Mouse (Mus musculus) stomach, embryonic 15.5 days (tissue): ENCODE data around the gene Zfp384. TPM values are rescaled to one million over a fixed set of nuclear protein-coding genes. Genes with fewer than 3 reads are reported as not detected.
A peak's percentile ranks its signal among the peaks of the same experiment; 100 is the strongest.
"Not testable (repeated sequence)": the region's sequence is repeated elsewhere in the genome, so short reads cannot be mapped to it uniquely, and the experiment has no call there.

Source experiments
- ATAC-seq: fragments of 200-750 bp; cut with Nextera tagmentation; 2 replicates; pipeline ENCODE4 v1.8.0; 2017; ENCODE audit warnings: low read depth, moderate number of reproducible peaks, moderate TSS enrichment; ENCODE audit not compliant: insufficient read depth, low FRiP score
- H3K27ac ChIP-seq: fragments of 300-500 bp; sonication (generic); 2 replicates; pipeline ENCODE4 v1.5.1; 2015; ENCODE audit warnings: mild to moderate bottlenecking, inconsistent platforms
- H3K27me3 ChIP-seq: fragments of 300-500 bp; sonication (generic); replicated peaks from 2 replicates; pipeline ENCODE4 v1.6.1; 2015; ENCODE audit warnings: inconsistent platforms
- H3K36me3 ChIP-seq: fragments of 300-500 bp; sonication (generic); 2 replicates; pipeline ENCODE4 v1.6.1; 2015; ENCODE audit warnings: inconsistent platforms
- H3K4me1 ChIP-seq: fragments of 300-500 bp; sonication (generic); 2 replicates; pipeline ENCODE4 v1.6.1; 2015; ENCODE audit warnings: inconsistent platforms
- H3K4me2 ChIP-seq: fragments of 300-500 bp; sonication (generic); 2 replicates; pipeline ENCODE4 v1.6.1; 2015; ENCODE audit warnings: mild to moderate bottlenecking, inconsistent platforms
- H3K4me3 ChIP-seq: fragments of 300-500 bp; sonication (generic); replicated peaks from 2 replicates; pipeline ENCODE4 v1.5.1; 2015; ENCODE audit warnings: inconsistent platforms
- H3K9ac ChIP-seq: fragments of 300-500 bp; sonication (generic); 2 replicates; pipeline ENCODE4 v1.6.1; 2015; ENCODE audit warnings: inconsistent platforms
- H3K9me3 ChIP-seq: fragments of 300-500 bp; sonication (generic); 2 replicates; pipeline ENCODE4 v1.6.1; 2016; ENCODE audit warnings: inconsistent platforms
- WGBS: fragments of 180-500 bp; shearing (Covaris S2); methylation state at CpG from one replicate; pipeline ENCODE4 v1.1.7; 2015; 5-methylcytosine and 5-hydroxymethylcytosine counted together
- polyA plus RNA-seq: library from polyadenylated mRNA; unstranded; fragments of >200 nt; fragmentation: Nextera tagmentation; extraction: Ambion mirVana; gene quantifications from 2 replicates; pipeline ENCODE4 v1.2.1, GENCODE M21; 2015

The Zfp384 gene
- polyA plus RNA-seq, 1 experiment from 2014 or later, result 17.2 TPM

DNA sequence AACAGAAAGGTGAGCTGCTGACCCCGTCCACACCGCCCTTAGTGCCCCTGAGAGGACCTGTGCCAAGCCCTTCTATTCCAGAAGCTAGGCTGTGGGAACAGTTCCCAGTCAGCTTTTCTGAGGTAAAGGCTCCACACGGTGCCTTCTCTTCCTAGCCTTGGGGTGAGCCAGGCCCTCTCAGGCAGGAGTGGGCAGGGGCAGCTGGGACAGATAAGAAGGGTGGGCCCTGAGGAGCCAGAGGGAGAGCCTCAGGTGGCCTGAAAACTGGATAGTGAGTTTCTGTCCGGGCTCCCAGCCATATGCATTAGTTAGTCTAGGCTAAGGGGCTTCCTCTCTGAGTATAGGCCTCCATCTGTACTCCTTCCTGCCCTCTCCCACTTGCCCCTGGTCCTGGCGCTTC, 53.6 kb downstream of the Zfp384 start:
- no peaks in the 10 kb centered on the region for H3K27me3 ChIP-seq
- H3K9me3 ChIP-seq, result no peaks in the 10 kb centered on the region
- H3K27ac ChIP-seq, result no peak overlapping the region
- no peak overlapping the region for H3K4me3 ChIP-seq
- 84% methylated on average over 5 of the region's 5 CpGs for WGBS
- no peaks in the 10 kb centered on the region for H3K36me3 ChIP-seq
- ATAC-seq, result no peak
- no peak overlapping the region for H3K4me2 ChIP-seq
- H3K9ac ChIP-seq, result no peak overlapping the region
- 0 out of 2 replicates have a peak, but pooled peaks cover 7% of the 10 kb centered on the region for H3K4me1 ChIP-seq

- Histone ChIP-seq H3K27me3 (no peaks in the 10 kb centered on the region), H3K36me3 (no peaks in the 10 kb centered on the region), H3K9ac (no peak overlapping the region), H3K4me2 (no peak overlapping the region), H3K4me3 (no peak overlapping the region), H3K27ac (no peak overlapping the region), H3K4me1 (0 out of 2 replicates have a peak, but pooled peaks cover 7% of the 10 kb centered on the region), H3K9me3 (no peaks in the 10 kb centered on the region)
- no peak for ATAC-seq
- 73% methylated on average over 6 of the region's 6 CpGs for WGBS
Observed at GRCm38 (mm10) chr6:125063906-125064305, 55.0 kb downstream of the Zfp384 start.

DNA sequence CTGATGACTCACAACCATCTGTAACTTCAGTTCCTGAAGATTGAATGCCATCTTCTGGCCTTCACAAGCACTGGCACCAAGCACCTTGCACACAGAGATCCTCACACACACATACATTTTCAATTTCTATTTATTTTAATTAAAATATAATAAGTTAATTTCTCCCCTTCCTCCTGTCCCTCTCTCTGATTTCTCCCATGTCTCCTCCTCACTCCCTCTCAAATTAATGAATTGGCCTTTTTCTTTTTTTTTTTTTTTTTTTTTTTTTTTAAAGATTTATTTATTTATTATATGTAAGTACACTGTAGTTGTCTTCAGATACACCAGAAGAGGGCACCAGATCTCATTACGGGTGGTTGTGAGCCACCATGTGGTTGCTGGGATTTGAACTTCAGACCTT, 56.3 kb downstream of the Zfp384 start:
- no CpG with 5 or more reads among the region's 1 CpGs for WGBS
- H3K9me3 ChIP-seq, H3K4me1 ChIP-seq, H3K27ac ChIP-seq, H3K36me3 ChIP-seq, H3K27me3 ChIP-seq, H3K9ac ChIP-seq, ATAC-seq, H3K4me2 ChIP-seq, H3K4me3 ChIP-seq: not testable (repeated sequence)

GRCm38 (mm10) chr6:125067571-125067995, 58.6 kb downstream of the Zfp384 start, which contains the start of gene Lpar5:
Lpar5 (plus strand) TSS chr6:125067920.
- H3K4me3 ChIP-seq, result peak within 1 kb of the TSS; percentile 1; the same call in 1 of the 2 replicates
- 47% methylated on average over 8 of the region's 8 CpGs for WGBS

DNA sequence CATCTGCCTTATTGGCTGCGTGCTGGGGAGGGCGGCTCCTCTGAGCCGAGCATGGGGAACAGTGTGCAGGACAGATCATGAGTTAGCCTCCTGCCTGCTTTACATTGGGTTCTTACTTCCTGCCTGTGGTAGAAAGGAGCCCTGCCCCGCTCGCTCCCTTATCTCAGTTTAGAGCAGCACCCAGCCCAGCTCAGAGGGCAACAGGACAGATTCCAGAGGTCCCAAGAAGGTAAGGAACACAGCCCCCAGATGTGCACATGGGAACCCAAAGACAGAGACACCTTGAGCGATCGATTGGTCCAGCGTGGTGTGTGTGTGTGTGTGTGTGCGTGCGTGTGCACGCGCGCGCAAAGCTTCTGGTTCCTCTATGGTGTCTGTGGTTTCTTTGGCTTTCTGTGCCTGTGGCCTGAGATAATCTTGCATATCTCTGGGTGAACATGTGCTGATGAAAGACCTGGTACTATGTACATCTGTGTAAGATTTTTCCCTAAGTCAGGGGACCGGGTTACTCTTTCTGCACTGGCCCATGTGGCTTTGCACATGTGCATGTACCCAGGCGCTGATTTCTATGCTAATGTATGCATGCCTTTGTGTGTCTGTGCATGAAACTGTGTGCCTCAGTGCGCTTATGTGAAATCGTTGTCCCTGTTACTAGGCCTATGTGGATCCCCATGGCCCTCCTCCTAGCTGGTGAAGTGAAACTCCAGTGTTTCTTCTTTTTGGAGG, 62.4 kb downstream of the Zfp384 start:
- ATAC-seq, result peak; percentile 88
- 69% methylated on average over 18 of the region's 18 CpGs for WGBS
- H3K9me3 ChIP-seq, result no peaks in the 10 kb centered on the region
- no peaks in the 10 kb centered on the region for H3K36me3 ChIP-seq
- H3K4me2 ChIP-seq, result peak overlapping the region; percentile 17; the same call in 1 of the 2 replicates
- no peak overlapping the region for H3K9ac ChIP-seq
- H3K27me3 ChIP-seq, result no peaks in the 10 kb centered on the region
- no peak overlapping the region for H3K4me3 ChIP-seq
- peak overlapping the region; percentile 75 for H3K27ac ChIP-seq
- no peaks in the 10 kb centered on the region; the same call in 1 of the 2 replicates for H3K4me1 ChIP-seq

More at GRCm38 (mm10) chr6:125067571-125067995, 58.6 kb downstream of the Zfp384 start, which contains the start of gene Lpar5:
- H3K27me3 ChIP-seq, result no peaks in the 10 kb centered on the region
- peak within 1 kb of the TSS; percentile 52; the same call in 1 of the 2 replicates for H3K27ac ChIP-seq
- no peaks in the 10 kb centered on the region for H3K36me3 ChIP-seq
- H3K4me1 ChIP-seq, result no peaks in the 10 kb centered on the region; the same call in 1 of the 2 replicates
- H3K9ac ChIP-seq, result no peak within 1 kb of the TSS
- no peak for ATAC-seq
- H3K9me3 ChIP-seq, result no peaks in the 10 kb centered on the region
- 0 out of 2 replicates have a peak within 1 kb of the TSS, but pooled peaks have one; percentile 11 for H3K4me2 ChIP-seq

- no peaks in the 10 kb centered on the region for H3K36me3 ChIP-seq
- no peak overlapping the region for H3K4me3 ChIP-seq
- H3K4me2 ChIP-seq, result 0 out of 2 replicates have a peak overlapping the region, but pooled peaks have one; percentile 8
- WGBS, result 33% methylated on average over 1 of the region's 2 CpGs
- ATAC-seq, result no peak
- H3K4me1 ChIP-seq, result no peaks in the 10 kb centered on the region; the same call in 1 of the 2 replicates
- no peaks in the 10 kb centered on the region for H3K9me3 ChIP-seq
- peak overlapping the region; percentile 75 for H3K27ac ChIP-seq
- H3K9ac ChIP-seq, result no peak overlapping the region
- no peaks in the 10 kb centered on the region for H3K27me3 ChIP-seq
Observed at GRCm38 (mm10) chr6:125071896-125072279, 62.9 kb downstream of the Zfp384 start.

- Histone ChIP-seq H3K36me3 (no peaks in the 10 kb centered on the region), H3K4me2 (no peak overlapping the region), H3K9me3 (no peaks in the 10 kb centered on the region), H3K9ac (no peak overlapping the region), H3K4me3 (no peak overlapping the region), H3K27ac (no peak overlapping the region), H3K4me1 (no peaks in the 10 kb centered on the region; the same call in 1 of the 2 replicates), H3K27me3 (0 out of 2 replicates have a peak, but pooled peaks cover 2% of the 10 kb centered on the region)
- WGBS, result 62% methylated on average over 8 of the region's 8 CpGs
- no peak for ATAC-seq
Observed at GRCm38 (mm10) chr6:125073825-125074224, 64.9 kb downstream of the Zfp384 start.

DNA sequence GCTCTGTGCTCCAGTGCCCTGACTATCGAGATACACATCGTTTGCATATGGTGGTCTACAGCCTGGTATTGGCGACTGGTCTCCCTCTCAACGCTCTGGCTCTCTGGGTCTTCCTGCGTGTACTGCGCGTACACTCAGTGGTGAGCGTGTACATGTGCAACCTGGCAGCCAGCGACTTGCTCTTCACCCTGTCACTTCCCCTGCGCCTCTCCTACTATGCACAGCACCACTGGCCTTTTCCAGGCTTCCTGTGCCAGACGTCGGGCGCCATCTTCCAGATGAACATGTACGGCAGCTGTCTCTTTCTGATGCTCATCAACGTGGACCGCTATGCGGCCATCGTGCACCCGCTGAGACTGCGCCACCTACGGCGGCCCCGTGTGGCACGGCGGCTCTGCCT, 72.4 kb downstream of the Zfp384 start:
- no peak; the same call in 1 of the 2 replicates for ATAC-seq
- Histone ChIP-seq H3K4me1 (peaks cover 10% of the 10 kb centered on the region; the same call in 1 of the 2 replicates), H3K4me3 (peak overlapping the region; percentile 42), H3K27ac (peak overlapping the region; percentile 67; the same call in 1 of the 2 replicates), H3K27me3 (0 out of 2 replicates have a peak, but pooled peaks cover 2% of the 10 kb centered on the region), H3K9ac (peak overlapping the region; percentile 27; the same call in 1 of the 2 replicates), H3K36me3 (no peaks in the 10 kb centered on the region), H3K4me2 (peak overlapping the region; percentile 78), H3K9me3 (no peaks in the 10 kb centered on the region)
- 23% methylated on average over 25 of the region's 25 CpGs for WGBS

DNA sequence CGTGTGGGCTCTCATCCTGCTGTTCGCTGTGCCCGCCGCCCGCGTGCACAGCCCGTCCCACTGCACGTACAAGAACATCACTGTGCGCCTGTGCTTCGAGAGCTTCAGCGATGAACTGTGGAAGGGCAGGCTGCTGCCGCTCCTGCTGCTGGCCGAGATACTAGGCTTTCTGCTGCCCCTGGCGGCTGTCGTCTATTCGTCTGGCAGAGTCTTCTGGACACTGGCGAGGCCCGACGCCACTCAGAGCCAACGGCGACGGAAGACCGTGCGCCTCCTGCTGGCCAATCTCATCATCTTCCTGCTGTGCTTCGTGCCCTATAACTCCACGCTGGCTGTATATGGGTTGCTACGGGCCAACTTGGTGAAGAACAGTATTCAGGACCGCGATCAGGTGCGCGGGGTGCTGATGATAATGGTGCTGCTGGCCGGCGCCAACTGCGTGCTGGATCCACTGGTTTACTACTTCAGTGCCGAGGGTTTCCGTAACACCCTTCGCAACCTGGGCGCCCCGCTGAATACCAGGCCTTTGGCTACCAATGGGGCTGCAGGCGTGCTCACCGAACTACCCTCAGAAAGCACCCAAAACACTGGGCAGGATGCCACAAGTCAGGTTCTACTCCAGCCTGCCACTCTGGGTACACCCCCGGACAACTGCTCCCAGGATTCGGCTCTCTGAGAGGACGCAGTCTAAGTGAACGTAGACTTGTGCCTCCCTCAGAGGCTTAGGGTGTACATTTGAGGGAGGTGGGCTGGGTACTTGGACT, 73.0 kb downstream of the Zfp384 start:
- H3K9ac ChIP-seq, result peak overlapping the region; percentile 27; the same call in 1 of the 2 replicates
- H3K27me3 ChIP-seq, result 0 out of 2 replicates have a peak, but pooled peaks cover 2% of the 10 kb centered on the region
- WGBS, result 25% methylated on average over 45 of the region's 45 CpGs
- no peaks in the 10 kb centered on the region for H3K36me3 ChIP-seq
- peak; percentile 88 for ATAC-seq
- peaks cover 10% of the 10 kb centered on the region; the same call in 1 of the 2 replicates for H3K4me1 ChIP-seq
- peak overlapping the region; percentile 42 for H3K4me3 ChIP-seq
- H3K4me2 ChIP-seq, result peak overlapping the region; percentile 78
- peak overlapping the region; percentile 67; the same call in 1 of the 2 replicates for H3K27ac ChIP-seq
- no peaks in the 10 kb centered on the region for H3K9me3 ChIP-seq

DNA sequence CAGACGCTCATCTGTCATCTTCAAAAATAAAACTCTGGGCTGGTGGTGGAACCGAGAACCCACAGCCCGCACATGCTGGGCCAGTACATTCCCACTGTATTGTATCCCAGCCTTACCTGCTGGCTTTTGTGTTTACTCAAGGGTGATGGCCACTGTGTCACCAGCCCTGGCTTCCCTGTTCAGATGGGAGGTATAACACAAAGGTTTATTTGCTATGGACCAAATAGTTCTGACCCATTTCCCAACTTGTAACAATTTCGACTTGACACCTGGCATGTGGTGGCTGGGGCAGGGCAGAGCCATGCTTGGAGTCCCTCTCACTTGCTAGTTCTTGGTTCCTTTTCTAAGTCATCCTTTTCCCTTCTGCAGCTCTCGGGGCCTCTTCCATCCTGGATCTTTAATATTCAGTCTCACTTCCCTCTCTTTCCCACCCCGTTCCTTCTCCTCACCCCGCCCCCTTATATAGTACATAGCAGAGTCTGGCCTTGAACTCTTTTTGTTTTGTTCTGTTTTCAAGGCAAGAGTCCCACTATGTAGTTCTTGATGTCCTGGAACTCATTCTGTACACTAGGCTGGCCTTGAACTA, 73.9 kb downstream of the Zfp384 start:
- H3K4me3 ChIP-seq, result no peak overlapping the region
- H3K4me1 ChIP-seq, result peaks cover 10% of the 10 kb centered on the region; the same call in 1 of the 2 replicates

GRCm38 (mm10) chr6:125084424-125084823, 75.5 kb downstream of the Zfp384 start:
- Histone ChIP-seq H3K4me1 (peaks cover 21% of the 10 kb centered on the region), H3K4me2 (no peak overlapping the region), H3K9ac (no peak overlapping the region), H3K9me3 (no peaks in the 10 kb centered on the region), H3K36me3 (no peaks in the 10 kb centered on the region), H3K27me3 (no peaks in the 10 kb centered on the region), H3K4me3 (no peak overlapping the region), H3K27ac (no peak overlapping the region)
- 4% methylated on average over 4 of the region's 4 CpGs for WGBS
- no peak for ATAC-seq

More for the DNA sequence above, 73.9 kb downstream of the Zfp384 start:
- 83% methylated on average over 7 of the region's 7 CpGs for WGBS
- ATAC-seq, result no peak
- no peak overlapping the region for H3K9ac ChIP-seq
- H3K4me2 ChIP-seq, result no peak overlapping the region
- no peak overlapping the region for H3K27ac ChIP-seq
- H3K9me3 ChIP-seq, result no peaks in the 10 kb centered on the region
- no peaks in the 10 kb centered on the region for H3K27me3 ChIP-seq
- H3K36me3 ChIP-seq, result no peaks in the 10 kb centered on the region
